Mouse (Mus musculus) forebrain, postnatal 0 days (tissue): ENCODE measurements around the gene Trpm7. TPM values are rescaled to one million over a fixed set of nuclear protein-coding genes. Genes with fewer than 3 reads are reported as not detected.

ENCODE experiments used
- ATAC-seq: fragments of 200-750 bp; cut with Nextera tagmentation; 2 replicates; pipeline ENCODE4 v1.8.0; 2017; ENCODE audit warnings: mild to moderate bottlenecking, moderate library complexity
- DNase-seq: peaks from one replicate; pipeline ENCODE4 v3.0.0-alpha.2; 2015
- H3K27ac ChIP-seq: fragments of 300-500 bp; sonication (generic); 2 replicates; pipeline ENCODE4 v1.5.1; 2014; ENCODE audit warnings: low read depth, mild to moderate bottlenecking, antibody characterized with exemption, low read length, moderate library complexity, mixed read lengths
- H3K27me3 ChIP-seq: fragments of 300-500 bp; sonication (generic); 2 replicates; pipeline ENCODE4 v1.6.1; 2014; ENCODE audit warnings: mild to moderate bottlenecking, low read length, mixed read lengths; ENCODE audit not compliant: insufficient read depth
- H3K36me3 ChIP-seq: fragments of 300-500 bp; sonication (generic); 2 replicates; pipeline ENCODE4 v1.6.1; 2014; ENCODE audit warnings: mild to moderate bottlenecking, moderate library complexity; ENCODE audit not compliant: insufficient read depth
- H3K4me1 ChIP-seq: fragments of 300-500 bp; sonication (generic); 2 replicates; pipeline ENCODE4 v1.6.1; 2014; ENCODE audit warnings: antibody characterized with exemption; ENCODE audit not compliant: insufficient read depth
- H3K4me2 ChIP-seq: fragments of 300-500 bp; sonication (generic); 2 replicates; pipeline ENCODE4 v1.6.1; 2014; ENCODE audit warnings: low read depth, mild to moderate bottlenecking, moderate library complexity
- H3K4me3 ChIP-seq: fragments of 300-500 bp; sonication (generic); 2 replicates; pipeline ENCODE4 v1.5.1; 2014; ENCODE audit warnings: low read depth, low read length, mixed read lengths
- H3K9ac ChIP-seq: fragments of 300-500 bp; sonication (generic); 2 replicates; pipeline ENCODE4 v1.6.1; 2014; ENCODE audit warnings: mild to moderate bottlenecking
- H3K9me3 ChIP-seq: fragments of 300-500 bp; sonication (generic); 2 replicates; pipeline ENCODE4 v1.6.1; 2016; ENCODE audit warnings: low read length
- CTCF ChIP-seq: sonication (generic); IDR thresholded peaks from 2 replicates; pipeline ENCODE4 v1.5.1; 2016; ENCODE audit warnings: antibody characterized with exemption, control low read depth, low read depth
- WGBS: fragments of 180-500 bp; shearing (Covaris S2); extraction: QIAGEN DNeasy Blood & Tissue Kit; methylation state at CpG from one replicate; pipeline ENCODE4 v1.1.7; 2014; 5-methylcytosine and 5-hydroxymethylcytosine counted together
- polyA plus RNA-seq: library from polyadenylated mRNA; unstranded; fragments of >200 nt; fragmentation: Nextera tagmentation; extraction: Ambion mirVana; gene quantifications from 2 replicates; pipeline ENCODE4 v1.2.1, GENCODE M21; 2015
- total RNA-seq: library from RNA; depleted of rRNA; stranded (reverse); fragments of >200 nt; gene quantifications from 2 replicates; pipeline ENCODE4 v1.2.3, GENCODE M21; 2014

The Trpm7 gene
- total and polyA plus RNA-seq, 2 experiments from 2014 or later: 21.7 to 51.9 TPM

DNA sequence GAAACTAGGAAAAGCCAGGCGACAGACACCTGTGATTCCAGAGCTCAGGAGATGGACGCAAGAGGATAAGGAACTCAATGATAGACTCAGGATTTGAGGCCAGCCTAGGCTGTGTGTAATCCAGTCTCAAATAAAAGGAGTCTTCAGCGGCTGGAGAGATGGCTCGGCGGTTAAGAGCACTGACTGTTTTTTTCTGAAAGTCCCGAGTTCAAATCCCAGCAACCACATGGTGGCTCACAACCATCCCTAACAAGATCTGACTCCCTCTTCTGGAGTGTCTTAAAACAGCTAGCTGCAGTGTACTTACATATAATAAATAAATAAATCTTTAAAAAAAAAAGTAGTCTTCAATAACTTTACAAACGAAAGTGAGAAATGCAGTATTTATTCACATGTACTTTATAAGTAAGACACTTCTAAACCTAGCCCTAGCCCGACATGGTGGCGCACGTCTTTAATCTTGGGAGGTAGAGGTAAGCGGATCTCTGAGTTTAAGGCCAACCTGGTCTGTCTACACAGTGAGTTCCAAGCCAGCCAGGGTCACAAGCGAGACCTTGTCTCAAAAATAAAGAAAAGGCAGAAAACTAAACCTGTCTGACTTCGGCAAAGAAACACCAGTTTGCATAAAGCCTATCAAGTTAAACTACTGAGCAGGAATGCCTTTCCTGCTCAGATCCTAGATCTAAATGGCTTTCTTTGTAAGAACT, 1.1 kb downstream of the Trpm7 start:
- Histone ChIP-seq H3K36me3 (no peaks in the 10 kb centered on the region), H3K4me2 (peak overlapping the region; percentile 69), H3K9me3 (no peaks in the 10 kb centered on the region), H3K9ac (peak overlapping the region; percentile 83), H3K27ac (peak overlapping the region; percentile 91), H3K27me3 (no peaks in the 10 kb centered on the region), H3K4me1 (peaks cover 11% of the 10 kb centered on the region; the same call in 1 of the 2 replicates), H3K4me3 (peak overlapping the region; percentile 73)
- 27% methylated on average over 13 of the region's 13 CpGs for WGBS
- ATAC-seq (no peak), DNase-seq (no peak)
- TF ChIP-seq CTCF: no peak; the same call in 1 of the 2 replicates

DNA sequence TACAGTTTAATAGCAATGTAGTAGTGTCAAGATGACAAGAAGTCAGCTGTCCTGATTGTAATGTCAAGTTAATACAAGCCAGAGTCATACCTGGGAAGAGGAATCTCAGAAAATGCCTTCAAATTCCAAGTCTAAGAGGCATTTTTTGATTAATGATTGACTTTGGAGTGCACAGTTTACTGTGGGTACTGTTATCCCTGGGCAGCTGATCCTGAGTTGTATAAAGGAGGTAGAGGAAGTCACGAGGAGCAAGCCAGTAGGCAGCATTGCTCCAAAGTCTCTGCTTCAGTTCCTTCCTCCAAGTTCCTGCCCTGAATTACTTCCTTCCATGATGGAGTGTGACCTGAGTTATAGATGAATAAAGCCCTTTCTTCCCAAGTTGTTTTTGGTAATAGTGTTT, 9.7 kb downstream of the Trpm7 start:
- Histone ChIP-seq H3K27ac (no peak overlapping the region), H3K36me3 (no peaks in the 10 kb centered on the region), H3K27me3 (no peaks in the 10 kb centered on the region), H3K9ac (no peak overlapping the region), H3K9me3 (no peaks in the 10 kb centered on the region), H3K4me3 (no peak overlapping the region), H3K4me1 (no peaks in the 10 kb centered on the region), H3K4me2 (no peak overlapping the region)
- no peak for TF ChIP-seq CTCF
- 100% methylated on average over 1 of the region's 1 CpGs for WGBS
- DNase-seq (no peak), ATAC-seq (no peak)

DNA sequence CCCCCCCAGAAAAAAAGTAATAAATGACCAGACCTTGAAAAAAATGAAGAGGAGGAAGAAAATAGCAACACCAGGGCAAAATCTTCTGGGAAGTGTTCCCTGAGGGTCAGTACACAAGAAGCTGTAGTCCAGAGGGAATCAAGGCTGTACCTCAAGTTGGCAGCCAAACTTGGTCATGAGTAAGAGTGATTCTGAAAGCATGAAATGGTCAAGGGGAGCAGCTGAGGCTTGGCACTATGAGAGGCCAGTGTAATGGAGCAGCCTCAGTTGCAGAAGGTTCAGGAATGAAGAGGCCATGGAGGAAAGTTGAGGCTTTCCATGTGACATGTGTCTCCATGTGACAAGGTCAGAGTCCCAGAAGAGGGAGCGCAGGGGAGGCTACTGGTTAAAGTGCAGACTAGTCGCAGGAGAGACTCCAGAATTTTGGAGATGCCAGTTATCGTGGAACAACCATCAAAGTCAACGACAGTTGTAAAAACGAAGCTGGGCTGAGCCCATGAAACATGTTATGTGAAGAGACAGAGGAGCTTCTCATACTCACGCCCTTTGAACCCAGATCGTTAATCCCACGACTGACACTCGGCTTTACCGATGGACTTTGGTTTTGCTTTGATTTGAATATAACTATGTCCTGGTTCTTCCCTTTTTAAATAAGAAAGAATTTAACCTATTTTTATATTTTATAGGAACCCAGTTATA, 10.4 kb downstream of the Trpm7 start:
- ATAC-seq (no peak), DNase-seq (no peak)
- Histone ChIP-seq H3K4me3 (no peak overlapping the region), H3K9ac (no peak overlapping the region), H3K4me1 (no peaks in the 10 kb centered on the region), H3K4me2 (no peak overlapping the region), H3K27ac (no peak overlapping the region), H3K9me3 (no peaks in the 10 kb centered on the region), H3K36me3 (no peaks in the 10 kb centered on the region), H3K27me3 (no peaks in the 10 kb centered on the region)
- WGBS: 95% methylated on average over 10 of the region's 10 CpGs
- TF ChIP-seq CTCF: no peak

DNA sequence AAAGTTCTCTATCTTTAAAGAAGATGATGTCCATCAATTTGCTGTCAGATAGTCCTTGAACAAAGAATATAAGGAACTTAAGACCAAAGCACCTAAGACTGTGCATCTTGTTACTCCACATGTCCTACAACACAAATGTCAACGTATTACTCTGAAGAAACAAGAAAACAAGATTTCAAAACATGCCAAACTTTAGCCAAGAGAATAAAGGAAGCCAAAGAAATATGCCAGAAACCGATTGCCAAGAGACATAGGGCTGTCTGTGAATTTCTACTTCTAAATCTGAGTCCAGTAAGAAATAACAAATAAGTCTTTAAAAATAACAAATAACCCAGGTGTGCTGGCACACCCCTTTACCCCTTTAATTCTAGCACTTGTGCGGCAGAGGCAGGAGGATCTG, 11.0 kb downstream of the Trpm7 start:
- no peaks in the 10 kb centered on the region for H3K27me3 ChIP-seq
- H3K4me3 ChIP-seq: no peak overlapping the region
- 87% methylated on average over 3 of the region's 3 CpGs for WGBS
- no peak for TF ChIP-seq CTCF
- no peaks in the 10 kb centered on the region for H3K4me1 ChIP-seq
- no peaks in the 10 kb centered on the region for H3K36me3 ChIP-seq
- H3K27ac ChIP-seq: no peak overlapping the region
- H3K4me2 ChIP-seq: no peak overlapping the region
- ATAC-seq (no peak), DNase-seq (no peak)
- no peak overlapping the region for H3K9ac ChIP-seq
- no peaks in the 10 kb centered on the region for H3K9me3 ChIP-seq

DNA sequence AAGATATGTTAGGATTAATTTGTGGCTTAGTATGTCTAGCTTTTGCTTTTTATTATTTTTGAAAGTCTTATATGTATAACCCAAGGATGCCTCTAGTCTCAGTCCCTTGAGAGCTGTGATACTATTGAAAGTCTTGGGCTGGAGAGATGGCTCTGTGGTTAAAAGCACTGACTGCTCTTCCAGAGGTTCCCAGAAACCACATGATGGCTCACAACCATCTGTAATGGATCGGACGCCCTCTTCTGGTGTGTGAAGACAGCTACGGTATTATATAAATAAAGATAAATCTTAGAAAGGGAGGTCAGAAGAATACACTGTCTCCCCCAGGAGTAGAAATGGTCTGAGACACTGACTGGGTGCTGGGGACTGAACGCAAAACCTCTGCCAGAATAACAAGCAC, 31.3 kb downstream of the Trpm7 start:
- H3K9ac ChIP-seq: no peak overlapping the region

DNA sequence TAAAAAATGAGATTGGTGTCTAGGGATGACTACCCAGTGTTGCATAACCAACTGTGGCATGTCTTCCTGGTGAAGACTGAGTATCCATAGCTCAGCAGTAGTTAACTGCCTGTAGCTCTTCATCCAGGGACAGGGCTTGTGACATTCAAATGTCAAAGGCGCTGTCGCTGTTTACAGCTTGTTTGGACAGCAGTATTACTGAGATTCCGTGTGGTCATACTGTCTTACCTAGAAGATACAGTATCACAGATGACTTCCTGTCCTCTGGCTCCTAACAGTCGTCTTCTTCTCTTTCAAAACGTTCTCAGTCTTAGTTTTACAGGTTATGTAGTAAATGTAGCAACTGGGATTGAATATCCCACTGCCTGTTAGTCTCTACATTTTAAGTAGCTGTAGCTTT, 37.2 kb downstream of the Trpm7 start:
- Histone ChIP-seq H3K27me3 (no peaks in the 10 kb centered on the region), H3K36me3 (peaks cover 52% of the 10 kb centered on the region), H3K27ac (no peak overlapping the region), H3K9me3 (no peaks in the 10 kb centered on the region), H3K4me3 (no peak overlapping the region), H3K4me2 (no peak overlapping the region), H3K4me1 (no peaks in the 10 kb centered on the region), H3K9ac (no peak overlapping the region)
- DNase-seq: no peak
- no peak for TF ChIP-seq CTCF
- no peak for ATAC-seq
- WGBS: 92% methylated on average over 5 of the region's 5 CpGs

More for the DNA sequence above, 31.3 kb downstream of the Trpm7 start:
- H3K36me3 ChIP-seq: peaks cover 38% of the 10 kb centered on the region
- TF ChIP-seq CTCF: no peak
- 94% methylated on average over 4 of the region's 4 CpGs for WGBS
- no peaks in the 10 kb centered on the region for H3K4me1 ChIP-seq
- H3K9me3 ChIP-seq: no peaks in the 10 kb centered on the region
- no peak overlapping the region for H3K27ac ChIP-seq
- no peak overlapping the region for H3K4me2 ChIP-seq
- no peak for ATAC-seq
- no peak for DNase-seq
- H3K27me3 ChIP-seq: no peaks in the 10 kb centered on the region
- H3K4me3 ChIP-seq: no peak overlapping the region

DNA sequence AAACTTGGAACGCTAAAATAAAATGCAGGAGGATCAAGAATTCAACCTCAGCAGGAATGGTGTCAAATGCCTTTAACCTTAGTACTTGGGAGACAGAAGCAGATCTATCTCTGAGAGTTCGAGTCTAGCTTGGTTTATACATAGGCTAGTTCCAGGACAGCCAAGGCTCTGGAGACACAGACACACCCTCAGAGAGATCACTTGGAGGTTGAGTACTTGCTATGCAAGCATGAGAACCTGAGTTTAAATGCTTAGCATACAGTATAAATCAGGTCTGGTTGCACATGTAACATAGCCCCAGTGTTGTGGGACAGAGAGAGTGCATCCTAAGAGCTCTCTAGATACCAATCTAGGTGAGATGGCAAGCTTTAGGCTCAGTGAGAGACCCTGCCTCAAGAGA, 58.6 kb downstream of the Trpm7 start:
- Histone ChIP-seq H3K27ac (no peak overlapping the region), H3K4me1 (no peaks in the 10 kb centered on the region), H3K4me2 (no peak overlapping the region), H3K36me3 (peaks cover 25% of the 10 kb centered on the region; the same call in 1 of the 2 replicates), H3K27me3 (no peaks in the 10 kb centered on the region), H3K9ac (no peak overlapping the region), H3K9me3 (no peaks in the 10 kb centered on the region), H3K4me3 (no peak overlapping the region)
- no peak for TF ChIP-seq CTCF
- no peak for DNase-seq
- ATAC-seq: no peak
- 83% methylated on average over 2 of the region's 2 CpGs for WGBS
